Mouse (Mus musculus) embryonic facial prominence, embryonic 14.5 days (tissue): ENCODE data around the gene Map2. TPM values are rescaled to one million over a fixed set of nuclear protein-coding genes. Genes with fewer than 3 reads are reported as not detected.
A peak's percentile ranks its signal among the peaks of the same experiment; 100 is the strongest.

Experiments used
- ATAC-seq: fragments of 200-750 bp; cut with Nextera tagmentation; 2 replicates; pipeline ENCODE4 v1.8.0; 2017; ENCODE audit warnings: low read depth, moderate number of reproducible peaks, moderate TSS enrichment
- DNase-seq: peaks from one replicate; pipeline ENCODE4 v3.0.0-alpha.2; 2015; ENCODE audit warnings: low spot score
- H3K27ac ChIP-seq: fragments of 300-500 bp; sonication (generic); replicated peaks from 2 replicates; pipeline ENCODE4 v1.5.1; 2014; ENCODE audit warnings: low read depth, mild to moderate bottlenecking, low read length, moderate library complexity
- H3K27me3 ChIP-seq: fragments of 300-500 bp; sonication (generic); replicated peaks from 2 replicates; pipeline ENCODE4 v1.6.1; 2014; ENCODE audit warnings: low read length; ENCODE audit not compliant: control insufficient read depth, insufficient read depth
- H3K36me3 ChIP-seq: fragments of 300-500 bp; sonication (generic); 2 replicates; pipeline ENCODE4 v1.6.1; 2014; ENCODE audit warnings: low read length, mixed read lengths; ENCODE audit not compliant: control insufficient read depth, insufficient read depth
- H3K4me1 ChIP-seq: fragments of 300-500 bp; sonication (generic); 2 replicates; pipeline ENCODE4 v1.6.1; 2014; ENCODE audit warnings: antibody characterized with exemption, low read length; ENCODE audit not compliant: control insufficient read depth, insufficient read depth
- H3K4me2 ChIP-seq: fragments of 300-500 bp; sonication (generic); 2 replicates; pipeline ENCODE4 v1.6.1; 2014; ENCODE audit warnings: low read depth, mild to moderate bottlenecking, low read length, moderate library complexity, mixed read lengths
- H3K4me3 ChIP-seq: fragments of 300-500 bp; sonication (generic); 2 replicates; pipeline ENCODE4 v1.5.1; 2014; ENCODE audit warnings: low read depth, mild to moderate bottlenecking, low read length
- H3K9ac ChIP-seq: fragments of 300-500 bp; sonication (generic); 2 replicates; pipeline ENCODE4 v1.6.1; 2014; ENCODE audit warnings: low read depth, mild to moderate bottlenecking, low read length, moderate library complexity, mixed read lengths
- H3K9me3 ChIP-seq: fragments of 300-500 bp; sonication (generic); 2 replicates; pipeline ENCODE4 v1.6.1; 2016; ENCODE audit warnings: low read length; ENCODE audit not compliant: control insufficient read depth
- WGBS: fragments of 180-500 bp; shearing (Covaris S2); extraction: QIAGEN DNeasy Blood & Tissue Kit; methylation state at CpG from one replicate; pipeline ENCODE4 v1.1.7; 2014; 5-methylcytosine and 5-hydroxymethylcytosine counted together
- polyA plus RNA-seq: library from polyadenylated mRNA; unstranded; fragments of >200 nt; fragmentation: Nextera tagmentation; extraction: Ambion mirVana; gene quantifications from 2 replicates; pipeline ENCODE4 v1.2.1, GENCODE M21; 2014

Gene Map2
- polyA plus RNA-seq, result 16.6 and 19.2 TPM in 2 replicates

GRCm38 (mm10) chr1:66175041-66175665 is at the start of gene Map2:
Map2 (plus strand) TSS chr1:66175273.
- Histone ChIP-seq H3K9me3 (no peaks in the 10 kb centered on the region), H3K27ac (no peak within 1 kb of the TSS; the same call in 1 of the 2 replicates), H3K9ac (peak within 1 kb of the TSS; percentile 61), H3K4me3 (peak within 1 kb of the TSS; percentile 58), H3K4me2 (peak within 1 kb of the TSS; percentile 75), H3K4me1 (peaks cover 10% of the 10 kb centered on the region; the same call in 1 of the 2 replicates), H3K36me3 (no peaks in the 10 kb centered on the region), H3K27me3 (no peaks in the 10 kb centered on the region)
- DNase-seq, result peak; percentile 90
- 1% methylated on average over 26 of the region's 61 CpGs for WGBS
- peak; percentile 98 for ATAC-seq

DNA sequence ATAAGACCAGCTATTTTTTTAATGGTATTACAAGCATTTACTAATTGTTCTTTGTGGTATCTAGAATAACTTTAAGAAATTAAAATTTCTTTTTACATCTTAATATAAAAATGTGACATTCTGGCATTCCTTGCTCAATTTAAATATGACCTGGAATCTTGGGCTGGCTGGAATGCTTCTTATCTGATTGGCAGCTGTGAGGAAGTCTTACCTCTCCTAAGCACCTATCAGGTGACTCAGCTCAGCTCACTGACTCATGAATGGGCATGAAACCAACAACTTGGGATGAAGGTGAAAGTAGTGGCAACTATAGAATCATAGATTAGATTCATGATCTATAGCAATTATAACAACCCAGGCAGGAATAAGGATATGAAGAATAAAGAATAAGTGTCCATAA is 42.1 kb upstream of the Map2 start:
- no peak overlapping the region for H3K4me2 ChIP-seq
- ATAC-seq, result no peak

GRCm38 (mm10) chr1:66135324-66135723 is 39.7 kb upstream of the Map2 start:
- Histone ChIP-seq H3K4me1 (no peaks in the 10 kb centered on the region), H3K27me3 (no peaks in the 10 kb centered on the region), H3K9me3 (no peaks in the 10 kb centered on the region), H3K4me3 (no peak overlapping the region), H3K4me2 (no peak overlapping the region), H3K27ac (no peak overlapping the region), H3K36me3 (no peaks in the 10 kb centered on the region), H3K9ac (no peak overlapping the region)
- no peak for DNase-seq
- no peak for ATAC-seq

More for the DNA sequence above, 42.1 kb upstream of the Map2 start:
- H3K36me3 ChIP-seq, result no peaks in the 10 kb centered on the region
- H3K27ac ChIP-seq, result no peak overlapping the region
- no peak overlapping the region for H3K4me3 ChIP-seq
- H3K9me3 ChIP-seq, result no peaks in the 10 kb centered on the region
- H3K4me1 ChIP-seq, result no peaks in the 10 kb centered on the region
- DNase-seq, result no peak
- H3K9ac ChIP-seq, result no peak overlapping the region
- no peaks in the 10 kb centered on the region for H3K27me3 ChIP-seq

GRCm38 (mm10) chr1:66140686-66141085 is 34.4 kb upstream of the Map2 start:
- Histone ChIP-seq H3K9ac (no peak overlapping the region), H3K27ac (no peak overlapping the region), H3K4me1 (no peaks in the 10 kb centered on the region), H3K4me3 (no peak overlapping the region), H3K4me2 (no peak overlapping the region), H3K9me3 (no peaks in the 10 kb centered on the region), H3K27me3 (no peaks in the 10 kb centered on the region), H3K36me3 (no peaks in the 10 kb centered on the region)
- ATAC-seq (no peak), DNase-seq (no peak)
- 83% methylated on average over 1 of the region's 1 CpGs for WGBS

GRCm38 (mm10) chr1:66145180-66145579 is 29.9 kb upstream of the Map2 start:
- no peaks in the 10 kb centered on the region for H3K36me3 ChIP-seq
- ATAC-seq (peak; percentile 62; the same call in 1 of the 2 replicates), DNase-seq (peak; percentile 59)
- no peak overlapping the region for H3K27ac ChIP-seq
- WGBS, result 63% methylated on average over 3 of the region's 3 CpGs
- no peaks in the 10 kb centered on the region for H3K9me3 ChIP-seq
- H3K9ac ChIP-seq, result no peak overlapping the region
- no peak overlapping the region for H3K4me3 ChIP-seq
- no peak overlapping the region for H3K4me2 ChIP-seq
- H3K4me1 ChIP-seq, result no peaks in the 10 kb centered on the region
- H3K27me3 ChIP-seq, result no peaks in the 10 kb centered on the region

DNA sequence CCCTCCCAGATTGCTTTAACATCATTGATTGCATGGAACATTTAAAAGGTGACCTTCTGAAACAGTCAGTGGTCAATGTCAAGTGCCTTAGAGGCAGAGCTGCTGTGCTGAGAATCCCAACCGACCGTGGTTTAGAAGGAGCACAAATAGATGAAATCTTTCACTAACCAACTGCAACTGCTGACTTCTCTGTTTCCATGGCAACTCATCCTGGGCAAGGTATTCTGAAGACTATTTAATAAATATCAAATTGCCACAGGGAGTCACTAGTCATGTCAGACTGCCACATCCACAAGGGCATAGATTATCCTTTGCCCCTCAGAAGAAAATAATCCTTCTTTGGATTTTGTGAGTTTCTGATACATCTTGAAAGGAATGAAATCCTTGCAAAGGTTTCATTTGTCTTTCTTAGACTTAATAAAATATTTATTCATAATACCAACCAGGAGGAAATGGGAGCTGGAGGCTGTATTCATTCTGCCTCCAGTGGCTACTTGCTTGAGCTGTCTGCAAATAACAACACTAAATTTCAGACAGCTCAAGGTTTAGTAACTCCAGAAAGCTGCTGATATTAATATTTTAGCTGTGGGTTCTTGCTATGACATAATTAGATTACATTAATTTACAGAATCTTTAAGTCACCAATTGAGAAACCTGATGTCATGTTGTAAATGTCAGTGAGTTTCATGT is 26.1 kb upstream of the Map2 start:
- ATAC-seq (no peak), DNase-seq (no peak)
- WGBS, result 27% methylated on average over 2 of the region's 2 CpGs

GRCm38 (mm10) chr1:66150806-66151205 is 24.3 kb upstream of the Map2 start:
- Histone ChIP-seq H3K4me3 (no peak overlapping the region), H3K4me2 (no peak overlapping the region), H3K36me3 (no peaks in the 10 kb centered on the region), H3K4me1 (no peaks in the 10 kb centered on the region), H3K27me3 (no peaks in the 10 kb centered on the region), H3K27ac (no peak overlapping the region), H3K9ac (no peak overlapping the region), H3K9me3 (no peaks in the 10 kb centered on the region)
- DNase-seq (no peak), ATAC-seq (no peak)
- 85% methylated on average over 3 of the region's 3 CpGs for WGBS

More for the DNA sequence above, 26.1 kb upstream of the Map2 start:
- no peak overlapping the region for H3K27ac ChIP-seq
- H3K4me3 ChIP-seq, result no peak overlapping the region
- no peaks in the 10 kb centered on the region for H3K36me3 ChIP-seq
- H3K4me2 ChIP-seq, result no peak overlapping the region
- no peaks in the 10 kb centered on the region for H3K27me3 ChIP-seq
- no peaks in the 10 kb centered on the region for H3K9me3 ChIP-seq
- H3K9ac ChIP-seq, result no peak overlapping the region
- no peaks in the 10 kb centered on the region for H3K4me1 ChIP-seq

DNA sequence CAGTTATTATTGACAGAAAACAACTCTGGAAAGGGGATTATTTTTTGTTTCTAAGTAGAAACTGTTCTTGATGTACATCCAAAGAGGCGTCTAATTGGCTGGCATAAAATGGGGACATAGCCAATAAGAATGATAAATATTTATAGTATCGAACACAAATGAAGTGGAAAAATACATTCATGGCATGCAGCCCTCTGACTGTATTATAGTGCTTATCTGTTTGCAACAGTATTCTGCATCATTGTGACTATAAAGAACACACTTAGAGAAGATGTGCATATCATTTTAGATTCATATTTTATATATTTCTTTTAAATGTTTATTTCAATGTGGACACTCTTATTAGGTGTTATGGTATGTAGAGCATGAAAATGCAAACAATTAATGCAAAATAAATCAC is 17.9 kb upstream of the Map2 start:
- no peak overlapping the region for H3K4me3 ChIP-seq
- H3K9me3 ChIP-seq, result no peaks in the 10 kb centered on the region
- ATAC-seq (no peak), DNase-seq (no peak)
- no peaks in the 10 kb centered on the region for H3K36me3 ChIP-seq
- no peaks in the 10 kb centered on the region for H3K27me3 ChIP-seq
- no peak overlapping the region for H3K4me2 ChIP-seq
- H3K4me1 ChIP-seq, result no peaks in the 10 kb centered on the region
- H3K9ac ChIP-seq, result no peak overlapping the region
- 85% methylated on average over 2 of the region's 2 CpGs for WGBS
- no peak overlapping the region for H3K27ac ChIP-seq

DNA sequence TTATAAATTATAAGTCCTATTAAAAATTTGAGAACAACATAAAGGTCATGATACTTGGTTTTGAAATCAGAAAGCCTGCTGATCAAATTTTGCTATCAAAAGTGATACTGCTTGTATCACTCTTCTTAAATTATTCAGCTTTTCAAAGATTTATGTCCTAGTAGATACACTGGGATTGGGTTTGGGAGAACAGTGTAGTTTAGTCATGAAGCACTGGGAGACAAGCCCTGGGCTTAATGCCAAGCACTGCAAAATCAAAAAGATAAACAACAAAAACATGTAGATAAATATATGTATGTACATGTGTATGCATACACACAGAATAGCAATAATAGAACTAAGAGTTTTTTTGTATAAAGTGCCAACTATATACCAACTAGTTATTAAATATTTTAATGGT is 17.5 kb upstream of the Map2 start:
- ATAC-seq (no peak), DNase-seq (no peak)
- no peaks in the 10 kb centered on the region for H3K4me1 ChIP-seq

More for the DNA sequence above, 17.5 kb upstream of the Map2 start:
- Histone ChIP-seq H3K9me3 (no peaks in the 10 kb centered on the region), H3K4me2 (no peak overlapping the region), H3K36me3 (no peaks in the 10 kb centered on the region), H3K9ac (no peak overlapping the region), H3K27me3 (no peaks in the 10 kb centered on the region), H3K4me3 (no peak overlapping the region), H3K27ac (no peak overlapping the region)
